Mouse (Mus musculus) C2C12 (cell line): ENCODE measurements around the gene Twnk.

Source experiments
- CEBPB ChIP-seq: IDR thresholded peaks from one replicate; pipeline ENCODE4 v1.6.1; 2011; ENCODE audit warnings: low read depth, mild to moderate bottlenecking, control low read depth, moderate library complexity
- CTCF ChIP-seq: IDR thresholded peaks from one replicate; pipeline ENCODE4 v1.5.1; 2011; ENCODE audit not compliant: control insufficient read depth, insufficient read depth, insufficient read length
- FOSL1 ChIP-seq: IDR thresholded peaks from one replicate; pipeline ENCODE4 v1.8.0; 2011; ENCODE audit warnings: mild to moderate bottlenecking, low read length; ENCODE audit not compliant: poor library complexity, insufficient read depth, severe bottlenecking
- MAX ChIP-seq: IDR thresholded peaks from one replicate; pipeline ENCODE4 v1.6.1; 2011; ENCODE audit warnings: mild to moderate bottlenecking, control low read depth
- MYOD1 ChIP-seq: IDR thresholded peaks from one replicate; pipeline ENCODE4 v1.6.1; 2011; ENCODE audit warnings: low read depth; ENCODE audit not compliant: control insufficient read depth, insufficient read length
- USF1 ChIP-seq: IDR thresholded peaks from one replicate; pipeline ENCODE4 v1.6.1; 2011; ENCODE audit warnings: low read depth, mild to moderate bottlenecking, control low read depth, moderate library complexity

GRCm38 (mm10) chr19:45045651-45046050, 40.2 kb downstream of the Twnk start, which contains the start of gene Pdzd7:
- no peak for TF ChIP-seq CTCF
- no peak for TF ChIP-seq FOSL1
- no peak for TF ChIP-seq CEBPB
- TF ChIP-seq USF1: no peak
- TF ChIP-seq MAX: no peak
- TF ChIP-seq MYOD1: no peak
